Mouse (Mus musculus): ENCODE results near the gene Cd180.

- TF ChIP-seq CTCF (IDR thresholded peaks at IDR 0.05; ENCODE audit: low read depth) (no peak), EP300 (IDR thresholded peaks at IDR 0.05; ENCODE audit: low read depth) (no peak)
Measured at GRCm38 (mm10) chr13:102667842-102668241, 25.5 kb upstream of the Cd180 start.

All from liver, embryonic 14.5 days (tissue).